Mouse (Mus musculus) cerebral cortex, adult 2 months (tissue): ENCODE data around the gene Znfx1.

Experiments
- WGBS: fragments of 180-500 bp; shearing (Covaris S2); methylation state at CpG from one replicate; pipeline ENCODE4 v1.1.7; 2018; 5-methylcytosine and 5-hydroxymethylcytosine counted together

Gene Znfx1

GRCm38 (mm10) chr2:167048698-167049358 lies 14.0 kb downstream of the Znfx1 start:
- 85% methylated on average over 8 of the region's 8 CpGs for WGBS

GRCm38 (mm10) chr2:167048223-167048622 lies 14.6 kb downstream of the Znfx1 start:
- 81% methylated on average over 10 of the region's 10 CpGs for WGBS

- 90% methylated on average over 12 of the region's 12 CpGs for WGBS
These were observed 19.3 kb downstream of the Znfx1 start for GRCm38 (mm10) chr2:167043400-167044121.

GRCm38 (mm10) chr2:167039386-167039785 lies 23.4 kb downstream of the Znfx1 start:
- WGBS = 90% methylated on average over 8 of the region's 8 CpGs

GRCm38 (mm10) chr2:167038716-167039115 lies 24.1 kb downstream of the Znfx1 start:
- WGBS = 89% methylated on average over 7 of the region's 7 CpGs

GRCm38 (mm10) chr2:167038297-167038696 lies 24.5 kb downstream of the Znfx1 start:
- WGBS = 71% methylated on average over 6 of the region's 6 CpGs

GRCm38 (mm10) chr2:167037710-167038109 lies 25.1 kb downstream of the Znfx1 start:
- whole genome bisulfite sequencing = 80% methylated on average over 12 of the region's 12 CpGs

GRCm38 (mm10) chr2:167030507-167030906 lies 32.3 kb downstream of the Znfx1 start:
- WGBS = 84% methylated on average over 4 of the region's 4 CpGs

GRCm38 (mm10) chr2:167028553-167028952 lies 34.3 kb downstream of the Znfx1 start:
- 92% methylated on average over 7 of the region's 7 CpGs for WGBS

GRCm38 (mm10) chr2:167019396-167019795 lies 43.4 kb downstream of the Znfx1 start:
- 94% methylated on average over 10 of the region's 10 CpGs for WGBS

- WGBS = 1% methylated on average over 21 of the region's 21 CpGs
These were observed 47.5 kb downstream of the Znfx1 start for GRCm38 (mm10) chr2:167015382-167015718.

- WGBS = 1% methylated on average over 37 of the region's 37 CpGs
These were observed 48.0 kb downstream of the Znfx1 start, which contains the start of gene Ddx27 for GRCm38 (mm10) chr2:167014702-167015381. Gene Ddx27, plus strand, starts transcription at chr2:167015193.

- 60% methylated on average over 3 of the region's 3 CpGs for WGBS
These were observed 52.3 kb downstream of the Znfx1 start for GRCm38 (mm10) chr2:167010546-167010945.

- 60% methylated on average over 4 of the region's 4 CpGs for WGBS
These were observed 53.3 kb downstream of the Znfx1 start for GRCm38 (mm10) chr2:167009483-167009882.

- 73% methylated on average over 4 of the region's 4 CpGs for WGBS
These were observed 55.2 kb downstream of the Znfx1 start for GRCm38 (mm10) chr2:167007565-167007964.

- 49% methylated on average over 13 of the region's 13 CpGs for WGBS
These were observed 55.8 kb downstream of the Znfx1 start for GRCm38 (mm10) chr2:167007001-167007491.

GRCm38 (mm10) chr2:167006355-167006754 lies 56.5 kb downstream of the Znfx1 start:
- WGBS = 94% methylated on average over 2 of the region's 2 CpGs

- 32% methylated on average over 8 of the region's 8 CpGs for WGBS
These were observed 58.5 kb downstream of the Znfx1 start for GRCm38 (mm10) chr2:167004099-167004854.

- WGBS = 79% methylated on average over 9 of the region's 9 CpGs
These were observed 61.3 kb downstream of the Znfx1 start for GRCm38 (mm10) chr2:167001486-167001885.

GRCm38 (mm10) chr2:166996533-166996894 lies 66.3 kb downstream of the Znfx1 start:
- 22% methylated on average over 8 of the region's 8 CpGs for WGBS

GRCm38 (mm10) chr2:166995796-166996532 lies 66.9 kb downstream of the Znfx1 start, which contains the start of gene Stau1:
Gene Stau1, minus strand, starts transcription at chr2:166996299.
- under 1% methylated on average over 87 of the region's 88 CpGs for WGBS
